Mouse (Mus musculus) megakaryocyte, embryonic 14.5 days (primary cell): Measurements from ENCODE around the gene Snx3.

Experiments
- FLI1 ChIP-seq: IDR thresholded peaks from 2 replicates; pipeline ENCODE4 v1.6.1; 2012; ENCODE audit warnings: low read length, inconsistent platforms, mixed read lengths
- GATA1 ChIP-seq: IDR thresholded peaks from 3 replicates; pipeline ENCODE4 v1.6.1; 2012; ENCODE audit warnings: mixed read lengths, low read length, inconsistent platforms, borderline replicate concordance

GRCm38 (mm10) chr10:42480719-42481118 lies 21.1 kb upstream of the Snx3 start:
- no peak for TF ChIP-seq GATA1
- no peak for TF ChIP-seq FLI1
